ENCODE assay signal across 35 mouse cellular contexts in genomic region chr1:168487492-168487891, GRCm38 (mm10).
"Had no signal": no experiment of that assay in that cellular context is flagged by ENCODE, and none has a peak within 500 bp of the region (broad histone marks: within the 10 kb centered on the region; RNA-seq: fewer than 3 reads in every experiment).

No protein-coding gene starts in this region.

- H3K9me3 ChIP-seq: heart, embryonic 10.5 days; heart, embryonic 12.5 days; heart, embryonic 13.5 days; heart, embryonic 15.5 days; hindbrain, embryonic 10.5 days; hindbrain, embryonic 12.5 days; hindbrain, embryonic 13.5 days; hindbrain, embryonic 15.5 days; intestine, embryonic 15.5 days; kidney, embryonic 15.5 days had no signal

- H3K9ac ChIP-seq: heart, embryonic 12.5 days; heart, embryonic 13.5 days; heart, embryonic 15.5 days; hindbrain, embryonic 12.5 days; hindbrain, embryonic 13.5 days; hindbrain, embryonic 14.5 days; hindbrain, embryonic 15.5 days; intestine, embryonic 15.5 days; kidney, embryonic 15.5 days had no signal

- H3K36me3 ChIP-seq: heart, embryonic 10.5 days; heart, embryonic 12.5 days; heart, embryonic 13.5 days; heart, embryonic 15.5 days; hindbrain, embryonic 10.5 days; hindbrain, embryonic 12.5 days; hindbrain, embryonic 13.5 days; hindbrain, embryonic 15.5 days; intestine, embryonic 15.5 days; kidney, embryonic 15.5 days had no signal

- H3K4me3 ChIP-seq: heart, embryonic 10.5 days; heart, embryonic 12.5 days; heart, embryonic 13.5 days; heart, embryonic 15.5 days; hindbrain, embryonic 10.5 days; hindbrain, embryonic 12.5 days; hindbrain, embryonic 13.5 days; hindbrain, embryonic 15.5 days; intestine, embryonic 15.5 days; kidney, embryonic 15.5 days; layer of hippocampus, adult 2 months had no signal

- DNase-seq: heart, postnatal 10 days; heart, postnatal 14 days; heart, postnatal 36 days; heart, postnatal 4 days; kidney, adult 11 months; kidney, adult 18-20 months; kidney, adult 2 months; kidney, adult 8-10 months; kidney, adult 9 months; kidney, postnatal 10 days; kidney, postnatal 14 days; kidney, postnatal 25 days; kidney, postnatal 36 days; kidney, postnatal 4 days; layer of hippocampus, adult 9-11 months; layer of hippocampus, postnatal 36 days had no signal

- H3K27me3 ChIP-seq: heart, embryonic 12.5 days; heart, embryonic 13.5 days; heart, embryonic 15.5 days; hindbrain, embryonic 12.5 days; hindbrain, embryonic 13.5 days; hindbrain, embryonic 15.5 days; intestine, embryonic 15.5 days; kidney, embryonic 15.5 days had no signal

- H3K4me1 ChIP-seq: heart, embryonic 15.5 days; hindbrain, embryonic 10.5 days; hindbrain, embryonic 12.5 days; hindbrain, embryonic 15.5 days; intestine, embryonic 15.5 days; kidney, embryonic 15.5 days had no signal

- ATAC-seq: hindbrain, embryonic 16.5 days; hindbrain, postnatal 0 days; inflammation-experienced regulatory T-cells, adult 6 months; intestine, embryonic 15.5 days; intestine, embryonic 16.5 days; intestine, postnatal 0 days had no signal

- H3K27ac ChIP-seq: heart, embryonic 10.5 days; heart, embryonic 13.5 days; heart, embryonic 15.5 days; hindbrain, embryonic 10.5 days; hindbrain, embryonic 12.5 days; hindbrain, embryonic 13.5 days; hindbrain, embryonic 14.5 days; hindbrain, embryonic 15.5 days; hindbrain, postnatal 0 days; intestine, embryonic 15.5 days; kidney, embryonic 15.5 days; kidney, postnatal 0 days; layer of hippocampus, adult 2 months had no signal

- H3K4me2 ChIP-seq: heart, embryonic 11.5 days; heart, embryonic 12.5 days; heart, embryonic 13.5 days; heart, embryonic 15.5 days; hindbrain, embryonic 12.5 days; hindbrain, embryonic 13.5 days; hindbrain, embryonic 14.5 days; hindbrain, embryonic 15.5 days; intestine, embryonic 15.5 days; kidney, embryonic 15.5 days had no signal
